Mouse (Mus musculus) forebrain, postnatal 0 days (tissue): ENCODE results near the gene Rnf183. TPM values are rescaled to one million over a fixed set of nuclear protein-coding genes. Genes with fewer than 3 reads are reported as not detected.
A peak's percentile ranks its signal among the peaks of the same experiment; 100 is the strongest.
"Not testable (repeated sequence)": the region's sequence is repeated elsewhere in the genome, so short reads cannot be mapped to it uniquely, and the experiment has no call there.

Experiments used
- ATAC-seq: fragments of 200-750 bp; cut with Nextera tagmentation; 2 replicates; pipeline ENCODE4 v1.8.0; 2017; ENCODE audit warnings: mild to moderate bottlenecking, moderate library complexity
- DNase-seq: peaks from one replicate; pipeline ENCODE4 v3.0.0-alpha.2; 2015
- H3K27ac ChIP-seq: fragments of 300-500 bp; sonication (generic); 2 replicates; pipeline ENCODE4 v1.5.1; 2014; ENCODE audit warnings: low read depth, mild to moderate bottlenecking, antibody characterized with exemption, low read length, moderate library complexity, mixed read lengths
- H3K27me3 ChIP-seq: fragments of 300-500 bp; sonication (generic); 2 replicates; pipeline ENCODE4 v1.6.1; 2014; ENCODE audit warnings: mild to moderate bottlenecking, low read length, mixed read lengths; ENCODE audit not compliant: insufficient read depth
- H3K36me3 ChIP-seq: fragments of 300-500 bp; sonication (generic); 2 replicates; pipeline ENCODE4 v1.6.1; 2014; ENCODE audit warnings: mild to moderate bottlenecking, moderate library complexity; ENCODE audit not compliant: insufficient read depth
- H3K4me1 ChIP-seq: fragments of 300-500 bp; sonication (generic); 2 replicates; pipeline ENCODE4 v1.6.1; 2014; ENCODE audit warnings: antibody characterized with exemption; ENCODE audit not compliant: insufficient read depth
- H3K4me2 ChIP-seq: fragments of 300-500 bp; sonication (generic); 2 replicates; pipeline ENCODE4 v1.6.1; 2014; ENCODE audit warnings: low read depth, mild to moderate bottlenecking, moderate library complexity
- H3K4me3 ChIP-seq: fragments of 300-500 bp; sonication (generic); 2 replicates; pipeline ENCODE4 v1.5.1; 2014; ENCODE audit warnings: low read depth, low read length, mixed read lengths
- H3K9ac ChIP-seq: fragments of 300-500 bp; sonication (generic); 2 replicates; pipeline ENCODE4 v1.6.1; 2014; ENCODE audit warnings: mild to moderate bottlenecking
- H3K9me3 ChIP-seq: fragments of 300-500 bp; sonication (generic); 2 replicates; pipeline ENCODE4 v1.6.1; 2016; ENCODE audit warnings: low read length
- CTCF ChIP-seq: sonication (generic); IDR thresholded peaks from 2 replicates; pipeline ENCODE4 v1.5.1; 2016; ENCODE audit warnings: antibody characterized with exemption, control low read depth, low read depth
- WGBS: fragments of 180-500 bp; shearing (Covaris S2); extraction: QIAGEN DNeasy Blood & Tissue Kit; methylation state at CpG from one replicate; pipeline ENCODE4 v1.1.7; 2014; 5-methylcytosine and 5-hydroxymethylcytosine counted together
- polyA plus RNA-seq: library from polyadenylated mRNA; unstranded; fragments of >200 nt; fragmentation: Nextera tagmentation; extraction: Ambion mirVana; gene quantifications from 2 replicates; pipeline ENCODE4 v1.2.1, GENCODE M21; 2015
- total RNA-seq: library from RNA; depleted of rRNA; stranded (reverse); fragments of >200 nt; gene quantifications from 2 replicates; pipeline ENCODE4 v1.2.3, GENCODE M21; 2014; rRNA removed

The Rnf183 gene
- total RNA-seq (1.3 TPM in 1 of 2 replicates, not detected in the other), polyA plus RNA-seq (0.31 and 0.43 TPM in 2 replicates)

GRCm38 (mm10) chr4:62435081-62435480, at the start of gene Rnf183:
Gene Rnf183 (minus strand): TSS chr4:62435252.
- WGBS: 83% methylated on average over 6 of the region's 6 CpGs
- no peaks in the 10 kb centered on the region for H3K27me3 ChIP-seq
- no peaks in the 10 kb centered on the region for H3K4me1 ChIP-seq
- ATAC-seq (no peak), DNase-seq (no peak)
- H3K9me3 ChIP-seq: no peaks in the 10 kb centered on the region
- H3K4me3 ChIP-seq: no peak within 1 kb of the TSS
- no peak within 1 kb of the TSS for H3K27ac ChIP-seq
- TF ChIP-seq CTCF: no peak
- no peak within 1 kb of the TSS for H3K9ac ChIP-seq
- H3K36me3 ChIP-seq: no peaks in the 10 kb centered on the region
- H3K4me2 ChIP-seq: no peak within 1 kb of the TSS

- DNase-seq: no peak
- 47% methylated on average over 10 of the region's 10 CpGs for WGBS
- ATAC-seq: no peak
These were observed 45.9 kb upstream of the Rnf183 start for GRCm38 (mm10) chr4:62480709-62481605.

GRCm38 (mm10) chr4:62479937-62480708, 45.1 kb upstream of the Rnf183 start, which contains the start of gene Bspry:
Gene Bspry (plus strand): TSS chr4:62480053.
- Histone ChIP-seq H3K9me3 (no peaks in the 10 kb centered on the region), H3K27ac (no peak within 1 kb of the TSS), H3K4me3 (peak within 1 kb of the TSS; percentile 35), H3K36me3 (no peaks in the 10 kb centered on the region), H3K4me1 (peaks cover 3% of the 10 kb centered on the region; the same call in 1 of the 2 replicates), H3K9ac (no peak within 1 kb of the TSS; the same call in 1 of the 2 replicates), H3K4me2 (peak within 1 kb of the TSS; percentile 75), H3K27me3 (peaks cover 20% of the 10 kb centered on the region)
- no peak for TF ChIP-seq CTCF
- DNase-seq: no peak
- peak; percentile 54 for ATAC-seq
- 5% methylated on average over 70 of the region's 71 CpGs for WGBS

More at GRCm38 (mm10) chr4:62480709-62481605, 45.9 kb upstream of the Rnf183 start:
- no peak overlapping the region for H3K27ac ChIP-seq
- H3K9ac ChIP-seq: no peak overlapping the region
- no peak for TF ChIP-seq CTCF
- no peak overlapping the region for H3K4me3 ChIP-seq
- peaks cover 3% of the 10 kb centered on the region; the same call in 1 of the 2 replicates for H3K4me1 ChIP-seq
- no peak overlapping the region for H3K4me2 ChIP-seq
- H3K27me3 ChIP-seq: peaks cover 20% of the 10 kb centered on the region
- H3K9me3 ChIP-seq: no peaks in the 10 kb centered on the region
- H3K36me3 ChIP-seq: no peaks in the 10 kb centered on the region

- DNase-seq, H3K27ac ChIP-seq, H3K4me1 ChIP-seq, H3K36me3 ChIP-seq, H3K9me3 ChIP-seq, H3K9ac ChIP-seq: not testable (repeated sequence)
- Histone ChIP-seq H3K27me3 (peaks cover 20% of the 10 kb centered on the region), H3K4me3 (peak overlapping the region; percentile 35), H3K4me2 (peak overlapping the region; percentile 75)
- peak; percentile 20; the same call in 1 of the 2 replicates for ATAC-seq
- peak; percentile 64 for TF ChIP-seq CTCF
- WGBS: 13% methylated on average over 11 of the region's 11 CpGs
These were observed 44.5 kb upstream of the Rnf183 start for GRCm38 (mm10) chr4:62479593-62479936.

GRCm38 (mm10) chr4:62477542-62478244, 42.6 kb upstream of the Rnf183 start:
- Histone ChIP-seq H3K27ac (no peak overlapping the region), H3K4me3 (no peak overlapping the region), H3K9me3 (no peaks in the 10 kb centered on the region), H3K4me2 (no peak overlapping the region), H3K27me3 (peaks cover 20% of the 10 kb centered on the region), H3K9ac (no peak overlapping the region), H3K36me3 (no peaks in the 10 kb centered on the region), H3K4me1 (peaks cover 3% of the 10 kb centered on the region; the same call in 1 of the 2 replicates)
- 81% methylated on average over 6 of the region's 6 CpGs for WGBS
- no peak for TF ChIP-seq CTCF
- DNase-seq (no peak), ATAC-seq (no peak)

- Histone ChIP-seq H3K9ac (no peak overlapping the region), H3K27me3 (peaks cover 16% of the 10 kb centered on the region), H3K36me3 (no peaks in the 10 kb centered on the region), H3K4me2 (no peak overlapping the region), H3K9me3 (no peaks in the 10 kb centered on the region), H3K4me1 (peaks cover 3% of the 10 kb centered on the region; the same call in 1 of the 2 replicates), H3K27ac (no peak overlapping the region), H3K4me3 (no peak overlapping the region)
- ATAC-seq (no peak), DNase-seq (no peak)
- no peak for TF ChIP-seq CTCF
- WGBS: 93% methylated on average over 6 of the region's 6 CpGs
These were observed 40.7 kb upstream of the Rnf183 start for GRCm38 (mm10) chr4:62475793-62476192.
